ENCODE assay signal across 9 mouse cellular contexts in the genomic region with DNA sequence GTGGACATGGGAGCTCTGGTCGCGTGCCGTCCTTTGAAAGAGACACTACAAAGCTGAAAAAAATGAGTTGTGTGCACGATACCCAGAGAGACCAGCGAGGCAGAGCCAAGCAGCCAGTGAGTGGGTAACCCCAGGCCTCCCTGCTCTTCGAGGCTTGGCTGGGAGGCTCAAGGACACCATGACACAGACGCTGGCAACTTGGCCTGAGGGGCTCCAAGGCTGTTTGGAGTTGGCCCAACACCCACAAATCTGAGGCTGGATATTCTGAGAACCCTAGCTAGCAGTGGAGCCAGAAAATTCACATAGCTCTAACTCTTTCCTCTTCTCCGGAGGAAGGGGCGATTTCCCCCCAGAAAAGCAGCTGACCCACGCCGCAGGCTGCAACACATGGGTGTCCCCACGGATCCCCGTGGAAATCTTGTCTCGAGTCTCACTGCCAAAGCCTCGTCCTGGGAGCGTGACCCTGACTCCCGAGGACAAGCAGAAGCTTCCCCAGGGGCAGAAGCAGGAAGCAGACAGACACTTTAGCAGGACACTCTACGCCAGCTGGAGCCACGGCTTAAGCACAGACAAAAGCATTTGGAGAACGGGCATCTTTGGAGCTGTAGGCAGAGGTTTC. TPM values are rescaled to one million over a fixed set of nuclear protein-coding genes. Genes with fewer than 3 reads are reported as not detected.
DNase-seq lines count a peak whose midpoint lies in the region; ATAC-seq and TF ChIP-seq lines count a peak whose summit lies in the region.
"Had no signal": no experiment of that assay in that cellular context is flagged by ENCODE, and none has a peak within 500 bp of the region (broad histone marks: within the 10 kb centered on the region; RNA-seq: fewer than 3 reads in every experiment).

No protein-coding gene starts in this region.

- H3K79me2 ChIP-seq in liver, adult 2 months (ENCODE audit: control insufficient read depth, insufficient read depth, low read length), result no peaks in the 10 kb centered on the region

- TF ChIP-seq CTCF in liver, adult 2 months (IDR thresholded peaks at IDR 0.05; ENCODE audit: low read depth, low read length), result no peak
- TF ChIP-seq CTCF in thymus, adult 2 months (IDR thresholded peaks at IDR 0.05; ENCODE audit: borderline replicate concordance, control insufficient read depth, extremely low read depth, insufficient read depth, low read length, poor library complexity), result no peak

- no peak for ATAC-seq in liver, embryonic 12.5 days

- no peak for DNase-seq in liver, adult 2 months (ENCODE audit: extremely low read depth, low read depth, low spot score)
- peak; percentile 7 for DNase-seq in embryonic facial prominence, embryonic 10.5 days (ENCODE audit: low spot score)
- peak; percentile 48 for DNase-seq in heart, postnatal 25 days (ENCODE audit: low spot score)
- DNase-seq in lung, postnatal 14 days, result peak; percentile 34
- no peak for DNase-seq in thymus, adult 2 months
- no peak for DNase-seq in urinary bladder, postnatal 10 days (ENCODE audit: low spot score)
- DNase-seq in urinary bladder, postnatal 36 days (ENCODE audit: low spot score in 2 of 2), result no peak

- no peaks in the 10 kb centered on the region for H3K4me1 ChIP-seq in liver, adult 2 months (ENCODE audit: control insufficient read depth, insufficient read depth, low read length)
- H3K4me1 ChIP-seq in liver, embryonic 12.5 days, result 0 out of 2 replicates have a peak, but pooled peaks cover 3% of the 10 kb centered on the region
- peaks cover 43% of the 10 kb centered on the region for H3K4me1 ChIP-seq in embryonic facial prominence, embryonic 10.5 days
- 0 out of 2 replicates have a peak, but pooled peaks cover 2% of the 10 kb centered on the region for H3K4me1 ChIP-seq in thymus, adult 2 months (replicated peaks; ENCODE audit: control insufficient read depth, insufficient read depth, low read length)

- intact Hi-C loops in heart, postnatal 25 days (cut with DNase I), result no loop called here

- 0 out of 2 replicates have a peak overlapping the region, but pooled peaks have one; percentile 11 for H3K27ac ChIP-seq in liver, adult 2 months (replicated peaks; ENCODE audit: insufficient read depth, low read depth, low read length)
- no peak overlapping the region for H3K27ac ChIP-seq in liver, embryonic 12.5 days
- H3K27ac ChIP-seq in embryonic facial prominence, embryonic 10.5 days (replicated peaks), result peak overlapping the region; percentile 84
- no peak overlapping the region for H3K27ac ChIP-seq in thymus, adult 2 months (ENCODE audit: control insufficient read depth, insufficient read depth, low read length)
- H3K27ac ChIP-seq: liver, embryonic 14.5 days had no signal

- WGBS in liver, adult 2 months, result 64% methylated on average over 20 of the region's 20 CpGs
- 59% methylated on average over 20 of the region's 20 CpGs for WGBS in liver, embryonic 12.5 days (ENCODE audit: insufficient replicate concordance)
- 64% methylated on average over 20 of the region's 20 CpGs for WGBS in embryonic facial prominence, embryonic 10.5 days
- 81% methylated on average over 20 of the region's 20 CpGs for whole genome bisulfite sequencing in thymus, adult 2 months

- no peak overlapping the region for H3K4me3 ChIP-seq in liver, adult 2 months (ENCODE audit: insufficient read depth, low read depth, low read length)
- H3K4me3 ChIP-seq in liver, embryonic 12.5 days, result no peak overlapping the region
- H3K4me3 ChIP-seq in embryonic facial prominence, embryonic 10.5 days, result no peak overlapping the region
- no peak overlapping the region for H3K4me3 ChIP-seq in thymus, adult 2 months (ENCODE audit: control insufficient read depth, insufficient read depth, low read length)

- TF ChIP-seq POLR2A in liver, adult 2 months (IDR thresholded peaks at IDR 0.05; ENCODE audit: extremely low read depth, insufficient read depth, low read length), result no peak
- no peak for TF ChIP-seq POLR2A in thymus, adult 2 months (IDR thresholded peaks at IDR 0.05; ENCODE audit: control insufficient read depth, extremely low read depth, insufficient read depth, low read length, poor library complexity)

- no peaks in the 10 kb centered on the region for H3K9me3 ChIP-seq in liver, embryonic 12.5 days (replicated peaks)
- H3K9me3 ChIP-seq in embryonic facial prominence, embryonic 10.5 days, result no peaks in the 10 kb centered on the region

- H3K27me3 ChIP-seq in liver, adult 2 months (ENCODE audit: control insufficient read depth, insufficient read depth, low read length), result no peaks in the 10 kb centered on the region
- H3K27me3 ChIP-seq in liver, embryonic 12.5 days (replicated peaks), result peaks cover 22% of the 10 kb centered on the region; the same call in 1 of the 2 replicates
- no peaks in the 10 kb centered on the region for H3K27me3 ChIP-seq in embryonic facial prominence, embryonic 10.5 days (replicated peaks; ENCODE audit: low read depth, poor library complexity, severe bottlenecking)
- H3K27me3 ChIP-seq in thymus, adult 2 months (ENCODE audit: control insufficient read depth, insufficient read depth, low read length), result no peaks in the 10 kb centered on the region

- H3K36me3 ChIP-seq in liver, adult 2 months (ENCODE audit: control insufficient read depth, insufficient read depth, low read length), result no peaks in the 10 kb centered on the region
- no peaks in the 10 kb centered on the region for H3K36me3 ChIP-seq in liver, embryonic 12.5 days
- H3K36me3 ChIP-seq in embryonic facial prominence, embryonic 10.5 days (replicated peaks), result no peaks in the 10 kb centered on the region
- H3K36me3 ChIP-seq in thymus, adult 2 months (ENCODE audit: control insufficient read depth, insufficient read depth, low read length), result no peaks in the 10 kb centered on the region

- no peak overlapping the region for H3K4me2 ChIP-seq in liver, embryonic 12.5 days

- H3K9ac ChIP-seq in liver, adult 2 months (ENCODE audit: low read depth, low read length), result no peak overlapping the region
- no peak overlapping the region for H3K9ac ChIP-seq in liver, embryonic 12.5 days
- H3K9ac ChIP-seq: liver, embryonic 14.5 days had no signal

RNA-seq across cellular contexts. Expression of a gene that starts 5.8 kb away (rescaled TPM):
- total RNA-seq in liver, adult 2 months (2014; rRNA removed), result 4.2 and 6.2 TPM in 2 replicates
- 4.6 and 6.2 TPM in 2 replicates for polyA plus RNA-seq in liver, adult 2 months (2012; rRNA removed)
- 14.1 and 14.4 TPM in 2 replicates for polyA plus RNA-seq in liver, embryonic 12.5 days (2016; fragmentation: Nextera tagmentation; extraction: Ambion mirVana)
- 7.0 and 12.3 TPM in 2 replicates for polyA plus RNA-seq in embryonic facial prominence, embryonic 10.5 days (2016; fragmentation: Nextera tagmentation; extraction: Ambion mirVana)
- total RNA-seq in heart, postnatal 25 days (2021), result 10 to 100 TPM; 83.0 to 93.0 TPM
- polyA plus RNA-seq in thymus, adult 2 months (2012; rRNA removed), result 42.8 and 50.8 TPM in 2 replicates

Comparison
In these comparisons a context has a peak if more than half of its experiments do, and no peak if none do; other contexts are left out.
1. H3K27ac ChIP-seq: peak in liver, adult 2 months (single experiment) and embryonic facial prominence, embryonic 10.5 days (single experiment); none in liver, embryonic 12.5 days (single experiment) and thymus, adult 2 months (single experiment).
2. DNase-seq: peak in embryonic facial prominence, embryonic 10.5 days (single experiment), heart, postnatal 25 days (single experiment) and lung, postnatal 14 days (single experiment); none in liver, adult 2 months (single experiment), thymus, adult 2 months (single experiment), urinary bladder, postnatal 10 days (single experiment) and urinary bladder, postnatal 36 days (0 of 2).